Mouse (Mus musculus): ENCODE results near the gene Pabpc4.
"Not testable (repeated sequence)": the region's sequence is repeated elsewhere in the genome, so short reads cannot be mapped to it uniquely, and the experiment has no call there.

Gene Pabpc4

DNA sequence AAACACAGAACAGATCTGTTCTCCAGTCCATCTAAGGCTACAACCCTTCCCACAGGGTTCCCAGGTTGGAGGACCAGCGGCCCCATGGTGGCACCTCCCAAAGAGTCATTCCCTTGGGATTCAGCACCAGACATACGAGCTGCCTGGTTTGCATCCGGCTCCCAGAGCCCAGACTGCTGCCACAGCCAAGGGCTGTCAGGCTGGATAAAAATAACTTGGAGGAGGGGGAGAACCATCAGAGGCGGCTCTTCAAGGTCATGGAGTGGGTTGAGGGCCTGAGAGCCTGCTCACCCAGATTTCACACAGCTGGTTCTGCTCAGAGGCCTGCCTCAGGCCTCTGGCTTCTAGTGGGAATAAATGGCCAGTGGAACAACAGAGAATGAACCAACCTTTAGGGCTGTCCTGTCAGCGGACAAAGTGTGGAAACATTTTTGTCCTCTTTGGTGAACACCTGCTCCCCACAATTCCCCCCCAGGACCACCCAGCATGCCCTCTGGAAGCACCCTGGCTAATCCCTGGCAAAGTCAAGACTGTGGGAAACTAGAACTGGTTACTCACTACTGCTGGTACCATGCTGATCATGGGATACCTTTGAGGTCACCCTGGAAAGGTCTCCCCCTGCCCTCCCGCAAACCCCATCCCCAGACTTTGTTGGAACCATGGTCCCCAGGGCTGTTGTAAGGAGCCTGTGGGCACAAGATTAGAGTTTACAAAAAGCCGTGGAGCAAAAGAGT is 14.8 kb upstream of the Pabpc4 start:
- no peak for DNase-seq (ENCODE audit: low spot score)

DNA sequence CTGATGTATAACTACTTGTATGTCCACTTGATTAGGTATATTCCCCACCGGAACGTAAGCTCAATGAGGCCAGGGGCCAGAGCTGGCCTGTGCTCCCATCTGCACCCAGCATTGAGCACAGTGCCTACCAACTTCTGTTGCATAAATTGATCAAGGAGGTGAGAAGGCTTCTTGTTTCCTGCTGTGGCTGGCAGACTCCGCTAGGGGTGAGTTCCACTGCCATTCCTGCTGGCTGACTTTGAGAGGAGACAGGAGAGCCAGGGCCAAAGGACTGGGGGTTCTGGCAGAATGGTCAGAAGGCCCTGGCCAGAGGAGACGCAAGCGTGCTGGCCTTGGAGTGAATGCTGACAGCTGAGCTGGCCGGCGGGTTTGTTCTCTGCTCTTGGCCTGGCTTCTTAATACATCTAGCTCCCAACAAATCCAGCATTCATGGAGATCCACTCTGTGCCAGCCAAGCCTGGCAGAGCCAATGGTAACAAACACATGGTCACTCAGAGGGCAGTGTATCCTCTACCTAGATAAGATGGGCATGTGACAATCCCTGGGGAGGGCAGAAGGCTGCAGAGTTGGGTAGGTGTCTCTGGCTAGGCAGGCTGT is 13.1 kb upstream of the Pabpc4 start:
- DNase-seq (ENCODE audit: low spot score) = no peak

DNA sequence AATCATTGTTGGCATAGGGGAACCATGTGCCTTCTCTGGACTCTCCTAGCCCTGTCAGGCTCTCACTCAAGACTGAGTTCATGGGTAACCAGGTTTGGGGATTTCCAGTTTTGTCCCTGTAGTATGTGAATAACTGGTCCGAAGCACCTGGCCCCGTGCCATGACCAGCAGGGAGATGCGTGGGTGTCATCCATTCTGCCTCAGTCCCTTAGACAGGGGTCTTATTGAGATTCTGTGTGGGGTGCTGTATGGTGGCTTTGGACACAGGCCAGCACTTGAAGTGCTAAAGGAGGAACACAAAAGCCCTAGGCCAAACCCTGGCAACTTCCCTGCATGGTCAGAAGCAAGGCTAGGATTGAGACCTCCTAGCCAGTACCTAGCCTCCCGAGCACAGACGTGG is 9.9 kb upstream of the Pabpc4 start:
- no peak for DNase-seq (ENCODE audit: low spot score)

DNA sequence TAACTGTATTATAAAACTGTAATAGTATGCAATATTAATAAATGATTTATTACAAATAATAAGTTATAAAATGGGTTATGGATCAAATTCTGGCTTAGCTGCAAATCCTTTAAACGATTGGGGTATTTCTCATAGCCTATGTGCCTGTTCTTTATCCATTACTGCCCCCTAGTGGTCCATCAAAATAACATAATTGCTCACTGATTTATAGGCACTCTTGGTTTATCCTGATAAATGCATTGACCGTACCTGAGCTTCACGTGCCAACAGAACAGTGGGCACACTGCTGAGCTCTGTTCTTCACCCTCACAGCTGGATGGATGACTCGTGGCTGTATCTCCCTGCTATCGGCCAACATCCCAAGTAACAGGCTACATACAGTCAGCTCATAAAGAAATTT is 7.5 kb upstream of the Pabpc4 start:
- DNase-seq (ENCODE audit: low spot score) = peak; percentile 85

DNA sequence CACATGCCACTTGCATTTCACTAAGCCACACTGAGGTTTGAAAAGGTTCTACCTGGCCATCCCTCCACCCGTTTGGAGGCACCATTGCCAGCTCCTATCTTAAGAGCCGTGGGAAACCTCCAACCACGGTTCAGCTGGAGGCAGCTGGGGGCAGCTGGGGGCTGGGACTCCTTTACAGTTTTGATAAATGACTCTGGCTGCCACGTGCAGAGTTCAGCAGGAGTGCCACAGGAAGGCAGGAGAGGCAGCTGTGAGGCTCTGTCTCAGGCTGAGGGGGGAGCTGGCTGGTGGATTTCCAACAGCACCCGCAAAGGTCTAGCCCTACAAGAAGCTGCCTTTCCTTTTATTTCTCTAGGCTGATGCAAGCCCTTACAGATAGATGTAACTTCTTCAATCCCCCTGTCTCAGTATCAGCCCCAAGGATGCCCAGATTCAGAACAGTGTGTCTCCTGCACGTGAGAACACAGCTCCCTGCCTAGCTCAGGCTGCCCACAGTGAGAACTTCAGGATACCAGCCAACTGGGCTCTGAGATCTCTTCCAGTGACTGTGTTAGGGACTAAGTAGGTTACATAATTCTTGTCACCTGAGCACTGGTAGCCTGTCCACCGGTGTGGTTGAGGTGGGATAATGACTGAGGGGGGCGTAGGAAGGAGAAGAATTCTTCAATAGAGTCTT is 1.9 kb upstream of the Pabpc4 start:
- peak; percentile 77 for DNase-seq (ENCODE audit: low spot score)

DNA sequence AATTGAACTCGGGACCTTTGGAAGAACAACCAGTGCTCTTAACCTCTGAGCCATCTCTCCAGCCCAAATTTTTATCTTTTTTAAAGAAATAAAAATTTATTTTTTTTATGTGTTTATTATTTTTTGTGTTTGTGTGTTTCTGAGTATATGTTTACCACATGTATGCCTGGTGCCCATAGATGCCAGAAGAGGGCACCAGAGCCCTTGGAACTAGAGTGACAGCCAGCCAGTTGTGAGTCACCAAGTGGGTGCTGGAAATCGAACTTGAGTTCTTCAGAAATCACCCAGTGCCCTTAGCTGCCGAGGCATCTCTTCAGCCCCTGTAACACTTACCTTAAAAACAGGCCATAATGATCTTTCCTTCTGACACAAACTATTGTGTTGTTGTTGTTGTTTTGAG is 8.9 kb downstream of the Pabpc4 start:
- DNase-seq (ENCODE audit: low spot score) = no peak

DNA sequence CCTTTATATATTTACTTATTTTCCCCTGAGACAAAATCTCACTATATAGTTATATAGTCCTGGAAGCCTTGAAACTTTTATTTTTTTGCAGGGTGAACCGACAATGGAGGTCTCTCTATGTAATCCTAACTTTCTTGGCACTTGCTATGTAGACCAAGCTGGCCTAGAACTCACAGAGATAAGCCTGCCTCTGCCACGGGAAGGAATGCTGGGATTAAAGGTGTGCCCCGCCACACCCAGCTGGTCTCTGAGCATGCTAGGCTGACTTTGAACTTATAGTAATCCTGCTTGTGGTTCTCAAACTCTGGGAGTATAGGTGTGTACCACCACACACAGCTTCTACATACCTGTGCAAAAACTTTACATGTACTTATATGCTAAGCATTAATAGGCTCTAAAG is 18.0 kb downstream of the Pabpc4 start:
- DNase-seq (ENCODE audit: low spot score) = no peak

GRCm38 (mm10) chr4:123282500-123282899 is 20.3 kb downstream of the Pabpc4 start:
- peak; percentile 93 for DNase-seq (ENCODE audit: low spot score)

DNA sequence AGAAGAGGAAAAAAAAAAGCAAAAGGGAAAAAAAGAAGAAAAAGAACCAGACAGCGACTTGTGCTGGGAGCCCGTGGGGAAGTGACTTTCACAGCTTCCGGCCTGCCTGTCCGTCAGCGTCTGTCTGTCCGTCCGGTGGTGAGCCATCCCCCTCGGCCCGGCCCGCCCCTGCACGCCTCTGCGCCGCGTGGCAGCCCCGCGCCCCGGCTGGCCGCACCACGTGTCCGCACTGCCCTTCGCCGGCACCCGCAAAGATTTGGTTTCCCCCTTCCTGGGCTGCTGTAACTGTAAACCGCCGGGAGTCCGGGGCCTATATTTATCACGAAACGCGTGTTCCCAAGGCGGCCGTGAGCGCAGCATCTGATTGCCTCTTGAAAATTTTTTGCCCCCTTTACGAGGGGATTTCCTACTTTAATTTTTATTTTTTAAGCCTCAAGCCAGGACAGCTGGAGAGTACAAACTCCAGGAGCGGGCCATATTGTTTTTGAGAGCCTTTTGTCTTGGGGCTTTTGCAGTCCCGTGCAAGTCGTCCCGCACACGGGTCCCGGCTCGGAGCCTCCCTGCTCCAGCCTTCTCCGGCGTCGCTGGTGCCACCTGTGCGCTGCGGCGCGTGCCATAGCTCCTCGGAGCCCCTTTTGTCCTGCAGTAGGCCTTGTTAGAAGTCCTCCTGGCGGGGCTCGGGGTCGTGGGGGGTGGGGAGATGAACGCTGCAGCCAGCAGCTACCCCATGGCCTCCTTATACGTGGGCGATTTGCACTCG is 20.9 kb downstream of the Pabpc4 start:
- DNase-seq (ENCODE audit: low spot score) = not testable (repeated sequence)

DNA sequence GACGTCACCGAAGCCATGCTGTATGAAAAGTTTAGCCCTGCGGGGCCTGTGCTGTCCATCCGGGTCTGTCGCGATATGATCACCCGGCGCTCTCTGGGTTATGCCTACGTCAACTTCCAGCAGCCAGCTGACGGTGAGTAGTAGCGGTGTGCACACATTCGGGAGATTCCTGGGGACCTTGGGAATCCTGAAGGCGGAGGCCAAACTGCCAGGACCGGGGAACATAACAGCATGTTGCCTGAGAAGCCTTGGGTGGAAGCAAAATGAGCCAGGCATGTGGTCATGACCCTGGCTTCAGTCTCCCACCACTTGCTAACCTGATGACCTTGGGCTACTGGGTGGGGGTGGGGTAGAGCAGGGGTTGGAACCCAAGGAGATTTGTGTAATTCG is 21.5 kb downstream of the Pabpc4 start:
- DNase-seq (ENCODE audit: low spot score) = peak; percentile 39

DNA sequence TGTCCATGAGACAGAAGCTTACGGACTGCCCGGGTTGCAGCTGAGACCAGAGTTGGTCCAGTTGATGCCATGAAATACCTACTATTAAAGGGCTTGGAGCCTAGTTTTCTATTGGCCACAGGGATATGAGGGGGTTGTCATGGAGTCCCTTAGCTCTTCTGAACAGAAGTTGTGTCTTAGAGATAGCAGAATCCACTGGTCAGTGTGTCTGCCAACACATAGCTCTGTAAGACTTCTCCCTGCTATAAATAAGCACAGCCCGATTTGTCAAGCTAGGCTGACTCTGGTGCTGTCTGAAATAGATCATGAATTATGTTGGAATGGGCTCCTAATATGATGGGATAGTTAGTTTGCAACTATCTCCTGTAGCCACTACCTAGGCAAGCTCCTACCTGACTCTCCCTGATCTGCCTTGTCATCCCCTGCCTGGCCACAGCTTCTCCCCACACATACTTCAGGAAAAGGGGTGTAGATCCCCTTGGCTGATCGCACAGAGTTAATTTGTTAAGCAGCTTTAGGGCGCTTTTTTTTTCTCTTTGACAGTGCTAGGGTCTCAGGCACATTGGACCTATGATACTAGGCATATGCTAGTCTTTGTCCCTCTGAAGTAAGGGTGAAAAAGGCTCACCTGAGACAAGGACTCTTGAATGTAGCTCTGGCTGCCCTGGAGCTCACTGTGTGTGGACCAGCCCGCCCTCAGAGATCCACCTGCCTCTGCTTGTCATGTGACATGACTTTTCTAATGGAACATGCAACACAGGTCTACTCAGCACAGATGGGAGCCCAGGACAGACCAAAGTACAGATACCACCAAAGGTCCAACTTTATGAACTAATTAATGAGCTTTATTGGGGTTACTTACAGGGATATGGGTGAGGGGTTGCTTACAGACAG is 22.8 kb downstream of the Pabpc4 start:
- DNase-seq (ENCODE audit: low spot score) = no peak

DNA sequence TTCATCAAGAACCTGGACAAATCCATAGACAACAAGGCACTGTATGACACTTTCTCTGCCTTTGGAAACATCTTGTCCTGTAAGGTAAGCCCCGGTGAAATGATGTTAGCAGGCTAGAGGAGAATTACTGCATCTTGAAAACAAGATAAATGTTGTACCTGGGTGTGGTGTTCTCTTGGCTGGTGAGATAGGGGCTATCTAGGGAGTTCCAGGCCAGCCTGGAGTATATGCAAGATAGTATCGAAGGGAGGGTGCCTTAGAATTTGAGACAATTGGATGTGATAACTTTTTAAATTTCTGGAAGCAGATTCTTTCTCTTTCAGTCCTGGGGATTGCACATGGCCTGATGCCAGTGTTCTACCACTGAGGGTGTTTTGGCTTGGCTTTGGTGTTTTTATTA is 24.6 kb downstream of the Pabpc4 start:
- no peak for DNase-seq (ENCODE audit: low spot score)

- DNase-seq (ENCODE audit: low spot score) = no peak
Measured at GRCm38 (mm10) chr4:123289038-123289437, 26.9 kb downstream of the Pabpc4 start.

DNA sequence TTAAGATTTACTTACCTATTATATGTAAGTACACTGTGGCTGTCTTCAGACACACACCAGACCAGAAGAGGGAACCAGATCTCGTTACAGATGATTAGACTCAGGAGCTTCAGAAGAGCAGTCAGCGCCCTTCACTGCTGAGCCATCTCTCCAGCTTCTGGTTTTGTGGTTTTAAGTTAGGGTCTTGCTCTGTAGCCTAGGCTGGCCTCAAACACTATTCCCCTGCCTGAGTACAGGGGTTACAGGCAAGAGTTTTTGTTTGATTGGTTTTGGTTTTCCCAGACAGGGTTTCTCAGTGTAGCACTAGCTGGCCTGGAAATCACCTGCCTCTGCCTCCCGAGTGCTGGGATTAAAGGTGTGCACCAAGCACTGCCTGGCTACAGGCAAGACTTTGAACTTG is 30.2 kb downstream of the Pabpc4 start:
- no peak for DNase-seq (ENCODE audit: low spot score)

DNA sequence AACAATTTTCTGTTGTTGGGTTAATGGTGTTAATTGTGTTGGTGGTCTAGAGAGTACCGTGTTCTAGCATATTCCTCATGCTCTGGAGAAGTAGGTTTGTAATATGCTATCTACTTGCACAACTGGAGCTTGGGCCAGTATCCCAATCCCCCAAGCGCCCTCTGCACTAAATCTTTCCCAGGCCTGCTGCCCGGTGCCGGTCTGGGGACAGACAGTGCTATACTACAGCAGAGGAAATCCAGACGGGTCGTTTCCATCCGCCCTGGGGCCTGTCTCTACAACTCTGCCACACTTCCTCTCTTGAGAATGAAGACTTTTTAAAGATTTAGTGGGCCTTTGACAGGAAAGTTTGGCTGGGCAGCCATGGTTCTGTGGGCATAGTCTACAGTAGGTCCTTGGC is 30.8 kb downstream of the Pabpc4 start:
- DNase-seq (ENCODE audit: low spot score) = no peak

GRCm38 (mm10) chr4:123293661-123294443 is 31.7 kb downstream of the Pabpc4 start:
- DNase-seq (ENCODE audit: low spot score) = no peak

- not testable (repeated sequence) for DNase-seq (ENCODE audit: low spot score)
Measured at GRCm38 (mm10) chr4:123295026-123295425, 32.9 kb downstream of the Pabpc4 start.

DNA sequence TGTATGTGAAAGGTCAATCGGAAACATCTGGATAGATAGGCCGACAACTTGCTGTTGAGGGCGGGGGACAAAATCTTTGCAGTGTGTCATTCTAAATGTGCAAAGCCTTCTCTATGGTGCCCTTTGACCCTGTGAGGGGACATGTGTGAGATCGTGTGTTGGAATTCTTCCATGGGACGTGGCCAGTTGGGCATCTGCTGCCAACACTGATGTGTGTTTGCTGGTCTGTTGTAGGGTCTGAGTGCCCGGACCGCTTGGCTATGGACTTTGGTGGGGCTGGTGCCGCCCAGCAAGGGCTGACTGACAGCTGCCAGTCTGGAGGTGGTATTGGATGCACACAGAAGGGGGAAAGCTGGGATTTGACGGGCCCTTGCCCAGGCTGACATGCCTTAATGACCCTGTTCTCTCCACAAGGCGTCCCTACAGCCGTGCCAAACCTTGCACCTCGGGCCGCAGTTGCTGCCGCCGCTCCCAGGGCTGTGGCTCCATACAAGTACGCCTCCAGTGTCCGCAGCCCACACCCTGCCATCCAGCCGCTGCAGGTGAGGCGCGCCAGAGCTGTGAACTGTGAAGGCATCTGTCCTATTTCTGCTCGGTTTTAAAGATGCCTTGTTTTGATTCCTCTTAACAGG is 33.5 kb downstream of the Pabpc4 start:
- DNase-seq (ENCODE audit: low spot score) = no peak

DNA sequence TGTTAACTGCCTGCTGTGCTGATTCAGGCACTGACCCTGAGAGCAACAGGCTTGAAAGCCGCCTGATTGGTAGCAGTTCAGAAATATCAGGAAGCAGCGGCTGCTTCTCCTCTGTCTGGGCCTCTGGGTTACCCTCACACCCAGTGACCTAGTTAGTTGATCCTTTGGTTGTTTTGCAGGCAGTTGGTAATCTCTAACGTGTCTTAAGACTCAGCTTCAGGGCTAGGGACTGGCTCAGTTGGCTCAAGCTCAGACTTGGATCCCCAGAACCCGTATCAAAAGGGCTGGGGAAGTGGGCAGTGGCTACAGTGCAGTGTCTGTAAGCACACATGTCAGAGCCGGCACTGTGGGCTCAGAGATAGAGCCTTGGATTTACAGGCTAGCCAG is 34.0 kb downstream of the Pabpc4 start:
- no peak for DNase-seq (ENCODE audit: low spot score)

- DNase-seq (ENCODE audit: low spot score) = no peak
Measured at GRCm38 (mm10) chr4:123297195-123297960, 35.2 kb downstream of the Pabpc4 start.

Measured in embryo, embryonic 10.5 days (tissue).